Mouse (Mus musculus): ENCODE data around the gene Lct. TPM values are rescaled to one million over a fixed set of nuclear protein-coding genes. Genes with fewer than 3 reads are reported as not detected.

The Lct gene
- polyA plus RNA-seq (2015; fragmentation: Nextera tagmentation; extraction: Ambion mirVana) = 0.10 and 0.20 TPM in 2 replicates

DNA sequence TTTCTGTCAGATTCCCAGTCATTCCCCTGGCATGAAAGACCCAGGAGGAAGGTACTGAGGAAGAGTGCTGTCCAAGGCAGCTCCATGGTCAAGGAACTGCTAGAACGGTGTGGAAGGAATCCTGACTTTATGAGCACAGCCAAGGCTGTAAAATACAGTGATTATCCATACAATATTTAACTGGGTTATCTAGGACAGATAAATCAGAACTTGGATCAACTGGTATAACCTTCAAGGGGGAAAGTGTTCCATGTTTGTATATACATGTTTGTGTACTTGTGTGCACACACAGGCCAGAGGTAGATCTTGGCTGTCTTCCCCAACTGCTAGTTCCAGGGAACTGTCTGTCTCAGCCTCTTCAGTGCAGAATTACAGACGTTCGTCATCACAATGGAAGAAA is at the start of gene Lct:
Gene Lct, minus strand, starts transcription at position 101 of the 400 bp plus-strand sequence.
- Histone ChIP-seq H3K9ac (no peak within 1 kb of the TSS), H3K27me3 (replicated peaks) (no peaks in the 10 kb centered on the region), H3K4me3 (no peak within 1 kb of the TSS), H3K9me3 (no peaks in the 10 kb centered on the region), H3K27ac (no peak within 1 kb of the TSS), H3K4me2 (no peak within 1 kb of the TSS), H3K4me1 (no peaks in the 10 kb centered on the region), H3K36me3 (replicated peaks) (no peaks in the 10 kb centered on the region)
- 72% methylated on average over 3 of the region's 3 CpGs for WGBS
- ATAC-seq (replicated peaks) = no peak

DNA sequence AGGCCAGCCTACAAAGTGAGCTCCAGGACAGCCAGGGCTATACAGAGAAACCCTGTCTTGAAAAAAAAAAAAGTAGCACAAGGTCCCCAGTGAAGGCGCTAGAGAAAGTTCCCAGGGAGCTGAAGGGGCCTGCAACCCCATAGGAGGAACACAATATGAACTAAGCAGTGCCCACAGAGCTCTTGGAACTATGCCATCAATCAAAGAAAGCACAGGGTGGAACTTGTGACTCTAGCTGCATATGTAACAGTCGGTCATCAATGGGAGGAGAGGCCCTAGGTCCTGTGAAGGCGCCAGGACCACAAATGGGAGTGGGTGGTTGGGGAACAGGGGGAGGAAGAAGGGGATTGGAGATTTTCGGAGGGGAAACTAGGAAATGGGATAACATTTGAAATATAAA is 48.7 kb upstream of the Lct start:
- H3K9me3 ChIP-seq = no peaks in the 10 kb centered on the region
- no peak overlapping the region for H3K4me2 ChIP-seq
- WGBS = 84% methylated on average over 4 of the region's 4 CpGs
- H3K4me1 ChIP-seq = no peaks in the 10 kb centered on the region
- 0 out of 2 replicates have a peak, but pooled peaks cover 5% of the 10 kb centered on the region for H3K36me3 ChIP-seq (replicated peaks)
- H3K4me3 ChIP-seq = no peak overlapping the region
- no peak overlapping the region for H3K27ac ChIP-seq
- no peak for ATAC-seq (replicated peaks)
- no peaks in the 10 kb centered on the region for H3K27me3 ChIP-seq (replicated peaks)
- H3K9ac ChIP-seq = no peak overlapping the region

DNA sequence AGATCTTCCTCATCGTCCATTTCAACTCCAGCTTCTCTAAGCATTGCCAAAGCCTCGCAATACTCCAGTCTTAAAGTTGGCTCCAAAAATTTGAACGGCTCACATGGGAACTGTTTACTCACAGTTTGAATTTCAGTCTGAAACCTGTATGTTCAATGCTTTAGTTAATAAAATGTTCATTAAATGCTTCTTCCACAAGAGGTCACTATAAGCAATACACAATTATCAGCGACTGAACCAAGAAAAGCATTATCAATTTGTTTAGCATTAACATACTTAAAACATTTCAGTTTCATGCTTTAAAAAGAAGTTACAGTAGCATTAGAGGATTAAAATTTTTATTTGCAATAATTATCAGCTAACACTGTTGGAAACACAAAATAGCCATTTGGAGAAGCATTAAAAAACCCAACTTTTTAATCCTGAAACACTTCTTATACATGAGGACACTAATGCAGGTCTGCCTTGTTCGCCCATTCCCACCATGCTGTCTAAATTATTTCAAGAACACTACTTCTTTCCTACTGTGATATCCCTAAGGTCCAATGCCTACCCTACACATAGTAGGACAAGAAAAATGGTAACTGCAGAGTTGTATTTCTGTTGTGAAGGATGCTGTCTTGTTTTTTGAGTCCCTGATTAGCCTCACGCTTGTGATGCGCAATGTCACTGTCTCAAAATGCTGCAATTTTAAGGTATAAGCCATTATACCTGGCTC is 44.2 kb upstream of the Lct start:
- Histone ChIP-seq H3K9ac (no peak overlapping the region), H3K4me2 (no peak overlapping the region), H3K27me3 (replicated peaks) (no peaks in the 10 kb centered on the region), H3K4me3 (no peak overlapping the region), H3K36me3 (replicated peaks) (0 out of 2 replicates have a peak, but pooled peaks cover 5% of the 10 kb centered on the region), H3K4me1 (no peaks in the 10 kb centered on the region), H3K9me3 (no peaks in the 10 kb centered on the region), H3K27ac (no peak overlapping the region)
- 76% methylated on average over 7 of the region's 7 CpGs for WGBS
- no peak; the same call in 1 of the 2 replicates for ATAC-seq (replicated peaks)

DNA sequence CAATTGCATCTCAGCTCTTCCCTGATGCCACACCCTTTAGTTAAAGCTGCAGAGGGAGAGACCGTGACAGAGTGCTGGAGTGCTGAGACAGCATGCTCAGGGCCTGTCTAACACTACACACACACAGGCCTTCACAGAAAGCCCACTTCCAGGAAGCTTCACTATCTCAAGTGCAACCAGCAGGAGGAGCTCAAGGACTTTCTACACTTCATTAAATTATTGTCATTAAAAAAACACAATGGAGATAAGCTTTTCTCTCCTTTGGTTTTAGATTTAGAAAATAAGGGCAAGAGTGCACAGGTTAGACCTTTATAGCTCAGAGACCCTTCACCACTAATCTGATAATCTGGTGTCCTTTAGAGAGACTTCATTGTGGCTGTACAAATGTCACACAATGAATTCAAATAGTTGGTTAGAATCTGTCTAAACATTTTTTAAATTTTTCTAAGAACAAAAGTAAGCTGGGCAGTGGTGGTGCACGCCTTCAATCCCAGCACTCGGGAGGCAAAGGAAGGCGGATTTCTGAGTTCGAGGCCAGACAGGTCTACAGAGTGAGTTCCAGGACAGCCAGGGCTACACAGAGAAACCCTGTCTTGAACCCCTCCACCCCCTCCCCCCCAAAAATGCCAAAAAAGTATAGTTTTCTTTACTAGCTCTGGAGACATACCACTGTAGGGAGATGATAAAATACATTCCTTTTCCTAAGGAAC is 40.8 kb upstream of the Lct start:
- ATAC-seq (replicated peaks) = peak; percentile 83; the same call in 1 of the 2 replicates
- Histone ChIP-seq H3K36me3 (replicated peaks) (peaks cover 9% of the 10 kb centered on the region; the same call in 1 of the 2 replicates), H3K27me3 (replicated peaks) (no peaks in the 10 kb centered on the region), H3K4me3 (no peak overlapping the region), H3K4me1 (no peaks in the 10 kb centered on the region), H3K9me3 (no peaks in the 10 kb centered on the region), H3K27ac (no peak overlapping the region), H3K4me2 (no peak overlapping the region), H3K9ac (no peak overlapping the region)
- 38% methylated on average over 5 of the region's 5 CpGs for WGBS

DNA sequence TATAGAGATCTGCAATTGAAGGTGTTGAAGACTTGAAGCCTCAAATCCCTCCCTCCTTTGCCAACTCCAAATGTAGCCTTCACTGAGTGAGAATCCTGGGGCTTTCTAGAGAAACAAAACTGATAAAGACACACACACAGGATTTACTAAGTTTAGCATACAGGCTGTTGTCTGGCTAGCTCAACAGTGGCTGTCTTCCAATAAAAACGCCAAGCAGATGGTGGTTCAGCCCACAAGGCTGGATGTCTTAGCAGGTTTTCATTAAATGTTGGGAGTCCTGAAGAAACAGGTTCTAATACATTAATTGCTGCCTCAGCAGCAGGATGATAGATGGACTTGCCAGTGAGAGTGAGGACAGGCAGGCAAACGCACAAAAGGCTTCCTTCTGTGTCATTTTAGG is 32.5 kb upstream of the Lct start:
- H3K9ac ChIP-seq = no peak overlapping the region
- H3K9me3 ChIP-seq = no peaks in the 10 kb centered on the region
- no peak overlapping the region for H3K4me2 ChIP-seq
- H3K4me3 ChIP-seq = no peak overlapping the region
- 0 out of 2 replicates have a peak, but pooled peaks cover 8% of the 10 kb centered on the region for H3K36me3 ChIP-seq (replicated peaks)
- H3K4me1 ChIP-seq = peaks cover 17% of the 10 kb centered on the region; the same call in 1 of the 2 replicates
- H3K27ac ChIP-seq = no peak overlapping the region
- no peak for ATAC-seq (replicated peaks)
- 74% methylated on average over 2 of the region's 2 CpGs for WGBS
- no peaks in the 10 kb centered on the region for H3K27me3 ChIP-seq (replicated peaks)

DNA sequence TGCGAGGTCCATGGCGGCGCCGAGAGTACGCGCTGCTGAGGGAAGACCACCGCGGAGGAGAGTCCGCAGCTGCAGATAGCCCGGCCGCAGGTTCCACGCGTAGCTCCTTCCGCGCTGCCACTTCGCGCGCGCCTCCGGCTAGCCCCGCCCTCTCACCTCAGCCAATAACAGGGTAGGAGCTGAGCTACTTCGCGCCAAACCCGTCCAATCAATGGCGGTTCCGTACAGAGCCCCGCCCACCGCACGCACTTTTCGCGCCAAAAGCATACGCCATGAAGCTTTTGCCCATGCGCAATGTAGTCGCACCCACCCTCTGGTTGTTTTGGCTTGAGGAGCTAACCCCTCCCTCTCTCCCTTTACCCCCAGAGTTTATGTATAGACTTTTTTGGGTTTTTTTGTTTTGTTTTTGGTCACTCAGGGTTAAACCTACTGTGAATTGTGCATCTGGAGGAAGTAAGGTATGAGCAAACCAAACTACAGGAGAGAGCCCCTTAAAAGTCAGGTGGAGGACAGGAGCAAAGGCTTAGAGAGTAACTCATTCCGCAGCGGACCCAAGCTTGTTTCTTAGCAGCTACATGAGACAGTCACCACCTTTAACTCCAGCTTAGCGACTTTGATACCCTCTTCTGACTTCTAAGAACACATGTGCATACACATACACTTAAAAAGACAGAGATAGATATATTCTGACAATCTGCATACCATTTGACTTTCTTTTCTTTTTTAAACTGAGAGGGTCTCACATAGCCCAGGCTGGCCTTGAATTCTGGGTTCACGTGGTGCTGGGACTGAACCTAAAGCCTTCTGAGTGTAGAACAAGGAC is 31.6 kb upstream of the Lct start, which contains the start of gene Mcm6:
Gene Mcm6, minus strand, starts transcription at position 111 of the 823 bp plus-strand sequence.
- no peaks in the 10 kb centered on the region for H3K9me3 ChIP-seq
- peak within 1 kb of the TSS; percentile 63 for H3K9ac ChIP-seq
- H3K4me3 ChIP-seq = peak within 1 kb of the TSS; percentile 98
- 0 out of 2 replicates have a peak, but pooled peaks cover 5% of the 10 kb centered on the region for H3K36me3 ChIP-seq (replicated peaks)
- 2% methylated on average over 38 of the region's 38 CpGs for WGBS
- peak within 1 kb of the TSS; percentile 88 for H3K4me2 ChIP-seq
- H3K27me3 ChIP-seq (replicated peaks) = no peaks in the 10 kb centered on the region
- peak; percentile 100 for ATAC-seq (replicated peaks)
- H3K27ac ChIP-seq = peak within 1 kb of the TSS; percentile 77
- H3K4me1 ChIP-seq = peaks cover 17% of the 10 kb centered on the region; the same call in 1 of the 2 replicates

DNA sequence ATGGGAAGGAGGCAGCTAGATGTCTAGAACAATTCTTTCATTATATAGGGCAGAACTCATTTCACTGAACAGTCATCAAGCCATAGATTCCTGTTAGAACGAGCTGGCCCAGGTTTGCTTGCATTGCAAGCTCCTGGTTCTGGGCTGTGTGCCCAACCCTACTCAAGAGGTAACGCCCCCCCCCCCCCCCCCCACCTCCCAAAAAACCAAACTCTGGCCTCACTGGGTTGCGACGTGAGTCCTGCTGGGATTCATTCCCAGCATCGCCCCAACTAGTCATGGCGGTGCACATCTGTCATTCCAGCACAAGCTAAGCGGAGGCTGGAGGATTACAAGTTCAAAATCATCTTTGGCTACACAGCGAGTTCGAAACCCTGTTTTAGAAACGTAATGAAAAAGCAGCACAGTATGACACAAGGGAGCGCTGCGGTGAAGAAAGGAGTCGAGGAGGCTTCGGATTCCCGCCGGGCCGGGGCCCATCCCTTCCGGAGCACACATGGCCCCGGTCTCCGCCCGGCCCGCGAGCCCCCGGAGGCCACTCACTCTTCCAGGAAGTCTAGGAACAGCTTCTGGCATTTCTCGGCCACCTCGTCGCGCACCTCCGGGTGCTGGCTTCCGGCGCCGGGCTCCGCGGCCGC is 30.9 kb upstream of the Lct start:
- peak overlapping the region; percentile 63 for H3K9ac ChIP-seq
- peak overlapping the region; percentile 98 for H3K4me3 ChIP-seq
- ATAC-seq (replicated peaks) = peak; percentile 85
- WGBS = under 1% methylated on average over 34 of the region's 35 CpGs
- H3K36me3 ChIP-seq (replicated peaks) = 0 out of 2 replicates have a peak, but pooled peaks cover 5% of the 10 kb centered on the region
- peak overlapping the region; percentile 88 for H3K4me2 ChIP-seq
- peaks cover 17% of the 10 kb centered on the region; the same call in 1 of the 2 replicates for H3K4me1 ChIP-seq
- H3K27ac ChIP-seq = peak overlapping the region; percentile 77
- no peaks in the 10 kb centered on the region for H3K9me3 ChIP-seq
- H3K27me3 ChIP-seq (replicated peaks) = no peaks in the 10 kb centered on the region

DNA sequence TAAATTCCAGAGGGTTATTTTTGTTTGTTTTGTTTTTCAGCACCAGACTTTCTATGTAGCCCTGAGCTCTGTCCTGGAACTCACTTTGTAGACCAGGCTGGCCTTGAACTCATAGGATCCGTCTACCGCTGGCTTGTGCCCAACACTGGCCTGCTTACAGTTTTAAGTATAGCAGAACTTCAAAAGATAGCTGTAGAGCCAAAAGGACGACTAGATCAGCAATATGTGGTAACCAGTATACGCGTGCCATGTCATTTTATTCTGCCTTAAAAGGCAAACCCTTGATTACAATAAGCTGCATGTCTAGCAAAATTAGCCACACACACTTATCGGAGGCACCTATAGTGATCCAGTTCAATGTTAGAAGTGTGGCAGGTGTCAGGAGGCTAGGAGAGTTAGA is 30.2 kb upstream of the Lct start:
- H3K27me3 ChIP-seq (replicated peaks) = no peaks in the 10 kb centered on the region
- peak overlapping the region; percentile 98; the same call in 1 of the 2 replicates for H3K4me3 ChIP-seq
- H3K9ac ChIP-seq = no peak overlapping the region
- H3K27ac ChIP-seq = no peak overlapping the region
- no peaks in the 10 kb centered on the region for H3K9me3 ChIP-seq
- 0 out of 2 replicates have a peak, but pooled peaks cover 5% of the 10 kb centered on the region for H3K36me3 ChIP-seq (replicated peaks)
- H3K4me1 ChIP-seq = peaks cover 17% of the 10 kb centered on the region; the same call in 1 of the 2 replicates
- no peak for ATAC-seq (replicated peaks)
- 70% methylated on average over 6 of the region's 6 CpGs for WGBS
- peak overlapping the region; percentile 88 for H3K4me2 ChIP-seq

DNA sequence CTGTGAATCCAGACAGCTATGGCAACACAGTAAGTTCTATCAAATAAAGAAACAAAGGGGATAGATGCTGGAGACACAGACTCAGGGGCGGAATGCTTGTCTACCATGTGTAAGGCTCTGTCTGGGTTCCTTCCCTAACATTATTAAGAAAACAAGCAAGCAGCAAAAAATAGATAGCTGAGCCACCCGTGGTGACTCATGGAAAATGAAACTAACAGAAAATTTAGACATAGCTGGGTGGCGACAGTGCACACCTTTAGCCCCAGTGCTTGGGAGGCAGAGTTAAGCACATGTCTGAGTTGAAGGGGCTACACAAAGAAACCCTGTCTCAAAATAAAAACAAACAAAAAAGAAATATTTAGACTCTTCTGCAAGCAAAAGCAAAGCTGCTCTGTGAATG is 29.3 kb upstream of the Lct start:
- Histone ChIP-seq H3K9ac (no peak overlapping the region), H3K9me3 (no peaks in the 10 kb centered on the region), H3K4me3 (no peak overlapping the region), H3K4me2 (no peak overlapping the region), H3K27ac (no peak overlapping the region), H3K4me1 (peaks cover 17% of the 10 kb centered on the region; the same call in 1 of the 2 replicates), H3K36me3 (replicated peaks) (0 out of 2 replicates have a peak, but pooled peaks cover 9% of the 10 kb centered on the region), H3K27me3 (replicated peaks) (no peaks in the 10 kb centered on the region)
- ATAC-seq (replicated peaks) = no peak
- WGBS = 58% methylated on average over 3 of the region's 3 CpGs

DNA sequence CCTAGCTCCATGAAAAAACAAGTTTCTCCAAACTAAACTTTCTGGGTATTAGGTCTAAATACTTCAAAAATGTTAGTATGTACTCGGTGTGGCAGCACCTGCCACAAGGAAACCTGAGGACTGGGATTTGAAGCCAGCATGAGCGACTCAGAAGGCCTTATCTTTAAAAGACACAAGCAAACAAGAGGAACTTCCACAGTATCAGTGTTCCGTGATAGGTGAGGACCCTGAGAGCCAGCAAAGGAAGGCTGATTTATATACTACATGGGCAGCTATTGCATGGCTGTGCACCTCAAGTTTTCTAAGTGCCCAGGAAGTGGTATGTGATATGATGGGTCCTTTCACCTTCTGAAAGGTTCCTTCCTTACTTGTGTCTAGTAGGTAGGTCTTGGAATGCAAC is 25.0 kb upstream of the Lct start:
- Histone ChIP-seq H3K9me3 (no peaks in the 10 kb centered on the region), H3K9ac (no peak overlapping the region), H3K4me2 (no peak overlapping the region), H3K27me3 (replicated peaks) (no peaks in the 10 kb centered on the region), H3K27ac (no peak overlapping the region), H3K4me1 (0 out of 2 replicates have a peak, but pooled peaks cover 4% of the 10 kb centered on the region), H3K4me3 (no peak overlapping the region), H3K36me3 (replicated peaks) (peaks cover 7% of the 10 kb centered on the region; the same call in 1 of the 2 replicates)
- ATAC-seq (replicated peaks) = no peak
- WGBS = 91% methylated on average over 3 of the region's 3 CpGs

DNA sequence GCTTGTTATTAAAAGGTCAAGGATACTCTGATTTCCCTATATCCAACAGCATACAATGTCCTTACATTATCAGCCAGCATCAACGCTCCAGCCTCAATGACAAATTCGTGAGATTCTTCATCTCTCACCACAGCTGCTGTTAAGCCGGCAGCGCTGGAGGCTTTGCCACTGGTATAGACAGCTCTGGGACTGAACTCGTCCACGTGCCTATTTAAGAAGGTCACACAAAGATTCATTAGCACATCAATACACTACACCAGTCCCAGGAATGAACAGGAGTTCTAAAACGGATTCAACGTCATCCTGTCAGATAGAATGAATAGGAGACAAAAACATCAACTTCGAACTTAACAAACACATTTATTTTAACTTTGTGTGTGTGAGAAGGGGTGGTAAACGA is 16.1 kb upstream of the Lct start:
- Histone ChIP-seq H3K27ac (no peak overlapping the region), H3K9ac (no peak overlapping the region), H3K4me1 (no peaks in the 10 kb centered on the region), H3K36me3 (replicated peaks) (0 out of 2 replicates have a peak, but pooled peaks cover 8% of the 10 kb centered on the region), H3K27me3 (replicated peaks) (no peaks in the 10 kb centered on the region), H3K4me2 (no peak overlapping the region), H3K4me3 (no peak overlapping the region), H3K9me3 (no peaks in the 10 kb centered on the region)
- 21% methylated on average over 10 of the region's 10 CpGs for WGBS
- ATAC-seq (replicated peaks) = no peak

Data from midbrain, embryonic 15.5 days (tissue).